Mouse (Mus musculus) right cerebral cortex, postnatal 4 days (tissue): ENCODE measurements around the gene Necab2.
A peak's percentile ranks its signal among the peaks of the same experiment; 100 is the strongest.

Experiments
- DNase-seq: peaks from one replicate; pipeline ENCODE4 v3.0.0-alpha.2; 2022

Gene Necab2

DNA sequence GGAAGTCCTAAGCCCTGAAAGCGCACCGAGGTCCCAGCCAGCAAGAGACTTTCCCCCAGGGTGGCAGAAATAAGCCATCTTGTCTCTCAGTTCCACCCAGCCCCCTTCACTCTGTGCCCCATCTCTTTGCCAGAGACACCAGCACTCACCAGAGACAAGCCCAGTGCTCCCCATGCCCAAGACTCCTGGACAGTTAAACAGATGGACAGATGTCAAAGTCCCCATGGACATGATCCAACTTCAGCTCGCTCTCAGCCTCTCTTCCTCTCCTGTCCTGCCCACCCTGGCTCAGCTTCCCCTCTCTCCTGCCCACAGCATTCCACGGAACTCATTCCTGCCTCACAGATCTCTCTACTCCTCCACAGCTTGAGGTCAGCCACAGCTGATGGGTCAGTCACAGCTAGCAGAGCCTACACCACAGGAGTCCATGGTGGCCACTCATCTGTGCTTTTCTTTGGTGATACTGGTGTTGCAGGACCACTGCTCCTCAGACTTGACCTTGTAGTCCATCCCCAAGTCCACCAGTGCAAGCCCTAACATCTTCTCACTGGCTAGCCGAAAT lies 17.7 kb upstream of the Necab2 start:
- no peak for DNase-seq

GRCm38 (mm10) chr8:119429552-119429951 lies 17.0 kb upstream of the Necab2 start:
- DNase-seq: no peak

DNA sequence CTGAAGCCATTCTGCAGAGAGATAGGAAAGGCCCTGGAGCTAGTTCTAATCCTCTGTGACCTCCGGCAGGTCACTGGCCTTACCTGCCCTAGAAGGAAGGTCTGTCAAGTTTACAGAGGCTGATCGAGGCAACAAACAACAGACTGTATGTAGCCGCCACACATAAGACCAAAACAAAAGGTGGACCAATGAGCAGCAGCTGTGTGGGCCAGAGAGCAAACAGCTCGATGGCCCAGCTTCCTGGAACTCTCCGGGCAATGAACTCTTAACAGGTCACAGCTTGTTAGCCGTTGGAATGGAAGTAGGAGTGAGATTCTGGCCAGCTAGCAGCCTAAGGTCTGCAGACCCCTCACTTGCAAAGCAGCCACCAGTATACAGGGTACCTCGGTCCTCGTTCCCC lies 16.3 kb upstream of the Necab2 start:
- DNase-seq: no peak

DNA sequence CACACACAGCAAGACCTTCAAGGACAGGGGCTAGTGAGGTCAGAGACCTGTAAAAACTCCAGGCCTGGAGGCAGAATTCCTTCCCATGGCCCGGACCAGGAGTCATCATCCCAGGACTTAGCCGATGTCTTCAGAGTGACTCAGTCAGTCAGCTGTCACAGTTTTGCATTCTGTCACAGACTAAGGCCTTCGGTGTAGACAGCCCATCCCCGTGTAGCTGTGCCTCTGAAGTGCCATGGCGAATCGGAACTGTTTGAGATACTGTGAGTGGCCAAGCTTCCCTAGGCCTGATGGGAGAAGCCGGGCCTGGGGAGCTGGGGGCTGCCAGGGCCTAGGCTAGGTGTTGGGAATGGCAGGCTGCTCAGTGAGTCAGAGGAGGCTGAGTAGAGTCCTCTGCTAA lies 15.8 kb upstream of the Necab2 start:
- no peak for DNase-seq

DNA sequence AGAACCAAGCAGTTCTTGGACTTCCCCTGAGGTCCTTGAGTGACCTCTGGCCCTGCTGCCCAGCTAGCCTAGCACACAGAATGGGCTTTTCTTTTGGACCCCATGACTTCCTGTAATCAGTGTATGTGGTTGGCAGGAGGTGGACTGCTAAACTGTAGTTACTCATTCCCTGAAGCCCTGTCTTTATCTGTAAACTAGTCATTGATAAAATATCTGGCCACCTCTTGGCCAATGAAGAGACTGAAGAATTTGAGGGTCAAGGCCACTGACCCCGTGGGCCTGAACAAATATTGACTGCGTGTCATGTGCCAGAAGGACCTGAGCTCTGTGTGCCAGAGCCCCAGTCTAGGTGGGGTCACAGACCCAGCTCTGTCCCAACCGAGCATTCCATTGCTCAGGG lies 14.1 kb upstream of the Necab2 start:
- DNase-seq: no peak

DNA sequence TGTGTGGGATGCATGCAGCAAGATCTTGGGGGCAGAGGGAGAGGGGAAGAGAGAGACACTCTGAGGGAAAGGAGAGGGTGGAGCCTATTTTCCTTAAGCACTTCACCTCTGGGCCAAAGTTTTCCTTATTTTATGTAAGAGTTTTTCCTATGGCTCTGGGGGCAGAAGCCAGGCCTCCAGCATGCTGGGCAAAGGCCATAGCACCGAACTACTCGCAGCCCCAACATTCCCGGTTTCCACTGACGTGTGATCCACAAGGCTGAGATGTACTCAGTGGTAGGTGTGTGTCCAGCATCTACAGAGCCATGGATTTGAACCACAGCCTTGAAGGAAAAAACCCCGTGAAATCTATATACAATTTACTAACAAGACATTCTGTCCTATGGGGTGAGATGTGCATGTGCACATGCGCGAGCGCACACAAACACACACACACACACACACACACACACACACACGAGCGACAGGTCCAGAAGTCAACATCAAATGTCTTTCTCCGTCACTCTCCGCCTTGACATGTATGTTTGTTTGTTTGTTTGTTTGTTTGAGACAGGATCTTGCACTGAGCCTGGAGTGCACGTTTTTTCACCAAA lies 12.8 kb upstream of the Necab2 start, which contains the start of gene Osgin1:
Gene Osgin1 (plus strand): TSS at position 543 of the 593 bp plus-strand sequence.
- no peak for DNase-seq

DNA sequence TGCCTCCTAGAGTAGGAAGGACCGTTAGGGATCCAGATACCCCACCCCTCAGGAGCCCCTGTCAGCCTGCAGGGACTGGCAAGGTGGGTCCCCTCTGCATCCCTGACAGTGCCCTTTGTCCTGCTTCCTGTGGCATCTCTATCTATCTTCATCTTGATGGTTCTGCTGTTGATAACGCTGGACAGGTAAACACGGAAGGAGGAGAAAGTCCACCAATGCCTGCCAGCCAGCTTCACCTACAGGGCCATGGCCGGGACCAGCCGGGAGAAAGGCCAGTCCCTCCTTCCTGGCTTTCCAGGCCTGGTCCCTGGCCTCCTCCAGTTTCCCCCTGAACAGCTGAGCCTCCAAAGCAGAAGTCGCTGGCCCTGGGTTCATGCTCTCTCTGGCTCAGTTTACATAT lies 11.9 kb upstream of the Necab2 start:
- no peak for DNase-seq

DNA sequence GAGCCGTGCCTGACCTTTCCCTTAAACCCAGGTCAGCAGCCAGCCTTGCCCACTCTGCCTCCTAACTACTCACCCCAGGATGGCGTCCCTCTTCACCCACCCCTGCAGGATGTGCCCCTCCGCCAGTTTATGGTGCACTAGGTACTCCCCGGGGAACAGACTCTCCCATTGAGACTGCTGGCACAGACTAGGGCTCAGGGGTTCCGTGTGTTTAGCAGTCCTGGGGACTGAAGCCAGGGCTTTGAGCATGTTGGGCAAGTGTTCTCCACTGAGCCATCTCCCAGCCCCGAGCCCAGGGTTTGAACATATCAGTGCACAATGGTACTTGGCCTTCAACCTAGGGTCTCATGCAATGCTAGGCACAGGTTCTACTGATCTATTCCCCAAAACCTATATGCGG lies 11.0 kb upstream of the Necab2 start:
- no peak for DNase-seq

DNA sequence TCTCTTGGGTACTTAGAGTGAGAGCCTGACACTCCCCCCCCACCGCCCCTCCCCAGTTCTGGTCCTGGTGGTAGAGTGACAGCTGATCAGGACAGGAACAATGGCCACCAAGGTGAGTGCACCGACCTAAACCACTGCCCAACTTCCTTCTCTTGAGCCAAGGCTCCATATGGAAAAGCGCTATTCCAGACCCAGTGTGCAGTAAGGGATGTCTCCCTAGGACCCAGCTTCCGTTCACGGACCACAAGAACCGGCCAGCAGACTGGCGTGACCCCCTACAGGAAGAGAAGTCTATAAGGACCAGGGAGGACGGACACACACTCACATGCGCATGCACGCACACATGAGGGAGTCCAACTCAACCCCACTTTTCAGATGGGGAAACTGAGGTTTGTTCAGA lies 10.2 kb upstream of the Necab2 start:
- DNase-seq: no peak

DNA sequence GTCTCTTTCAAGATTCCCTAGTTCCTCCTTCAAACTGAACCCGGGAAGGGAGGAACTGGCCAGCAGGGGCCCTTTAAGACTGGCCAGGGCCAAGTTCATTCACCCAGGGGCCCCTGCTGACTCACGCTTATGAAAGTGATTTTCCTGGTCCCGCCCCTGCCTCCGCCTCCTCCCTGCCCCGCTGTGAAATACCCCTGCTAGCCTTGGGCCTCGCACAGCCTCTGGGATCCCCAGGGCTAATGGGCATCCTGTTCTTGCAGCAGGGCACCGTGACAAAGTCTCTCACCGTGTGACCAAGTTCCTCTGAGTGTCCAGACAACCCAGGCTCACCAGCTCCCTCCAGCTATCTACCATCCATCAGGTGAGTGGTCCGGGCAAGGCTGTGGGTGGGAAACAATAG lies 9.6 kb upstream of the Necab2 start:
- no peak for DNase-seq

DNA sequence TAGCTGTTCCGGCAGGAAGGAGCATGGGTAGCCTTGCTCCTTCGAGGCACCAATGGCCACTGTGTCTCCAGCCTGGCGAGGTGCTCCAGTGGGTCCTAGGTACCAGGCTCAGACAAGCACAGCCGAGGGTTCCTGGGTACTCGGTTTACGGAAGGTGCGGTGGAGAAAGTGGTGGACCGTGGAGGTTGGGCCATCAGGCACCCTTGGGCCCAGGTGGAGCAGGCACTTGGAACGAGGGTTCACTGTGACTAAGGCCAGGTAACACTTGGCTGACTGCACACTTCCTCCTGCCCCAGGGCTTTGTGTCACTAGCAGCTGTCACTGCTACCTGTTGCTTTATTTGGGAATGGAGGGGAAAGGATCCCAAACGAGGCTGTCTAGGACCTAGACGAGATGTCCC lies 9.0 kb upstream of the Necab2 start:
- no peak for DNase-seq

GRCm38 (mm10) chr8:119438876-119439275 lies 7.6 kb upstream of the Necab2 start:
- DNase-seq: no peak

- no peak for DNase-seq
Observed at GRCm38 (mm10) chr8:119439424-119439823, 7.1 kb upstream of the Necab2 start.

DNA sequence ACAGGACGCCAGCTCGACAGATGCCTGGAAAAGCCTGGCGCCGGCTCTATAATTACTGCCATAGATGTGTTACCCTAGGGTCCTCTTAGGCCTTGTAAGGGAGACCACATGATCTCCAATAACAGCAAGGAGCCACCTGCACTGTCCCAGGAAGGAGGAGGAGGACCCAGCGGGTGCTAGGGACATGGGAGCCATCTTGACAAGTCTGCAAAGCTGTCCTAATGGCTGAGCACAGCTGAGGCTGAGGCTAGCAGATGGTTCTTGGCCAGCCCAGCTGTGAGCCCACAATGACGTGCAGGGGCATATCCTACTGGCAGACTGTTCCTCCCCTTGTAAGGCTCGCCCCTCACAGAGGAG lies 6.6 kb upstream of the Necab2 start:
- no peak for DNase-seq

DNA sequence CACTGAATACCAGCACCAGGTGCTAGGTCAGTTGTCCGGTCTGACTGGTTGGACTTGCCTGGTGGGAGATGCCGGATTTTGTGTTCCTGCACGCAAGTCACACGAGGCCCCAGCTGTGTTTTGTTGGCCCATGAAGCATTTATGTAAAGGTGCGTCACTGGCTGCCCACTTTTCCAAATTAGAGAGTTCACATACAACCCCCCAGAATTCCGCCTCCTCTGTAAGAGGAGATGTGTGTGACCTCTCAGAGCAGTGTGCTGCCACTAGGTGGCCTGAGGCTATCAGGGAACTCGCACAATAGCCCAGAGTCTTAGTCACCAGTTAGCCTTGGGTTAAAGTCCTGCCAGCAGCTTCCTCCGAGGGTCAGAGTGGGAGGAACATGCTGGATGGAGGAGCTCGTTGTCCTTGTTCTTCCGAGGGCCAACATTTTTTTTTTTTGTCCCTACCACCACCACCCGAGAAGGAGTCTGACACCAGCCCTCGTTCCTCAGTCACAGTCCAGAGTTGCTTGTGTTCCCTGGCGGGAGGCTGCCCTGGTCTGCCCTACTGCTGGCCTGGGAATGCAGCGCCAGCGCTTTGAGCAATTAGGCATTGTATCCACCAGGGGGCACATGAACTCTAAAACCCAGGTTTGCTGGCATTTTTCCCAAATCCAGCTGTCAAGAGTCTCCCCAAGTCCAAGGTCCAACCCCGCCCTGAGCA lies 6.1 kb upstream of the Necab2 start:
- peak; percentile 49 for DNase-seq

DNA sequence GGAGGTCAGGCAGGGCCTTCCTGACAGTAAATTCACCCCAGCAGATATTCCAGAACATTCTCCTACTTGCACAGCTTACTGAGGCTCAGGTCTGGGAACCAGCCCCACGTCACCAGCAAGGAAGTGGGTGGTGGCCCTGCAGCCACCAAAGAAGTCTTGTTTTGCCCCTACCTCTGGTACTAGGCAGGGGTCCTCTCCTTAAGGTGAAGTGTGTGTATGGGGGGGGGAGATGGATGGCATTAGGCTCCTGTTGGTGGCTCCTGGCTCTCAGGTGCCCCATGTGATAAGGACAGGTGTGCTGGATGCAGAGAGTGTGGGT lies 5.6 kb upstream of the Necab2 start:
- DNase-seq: no peak

DNA sequence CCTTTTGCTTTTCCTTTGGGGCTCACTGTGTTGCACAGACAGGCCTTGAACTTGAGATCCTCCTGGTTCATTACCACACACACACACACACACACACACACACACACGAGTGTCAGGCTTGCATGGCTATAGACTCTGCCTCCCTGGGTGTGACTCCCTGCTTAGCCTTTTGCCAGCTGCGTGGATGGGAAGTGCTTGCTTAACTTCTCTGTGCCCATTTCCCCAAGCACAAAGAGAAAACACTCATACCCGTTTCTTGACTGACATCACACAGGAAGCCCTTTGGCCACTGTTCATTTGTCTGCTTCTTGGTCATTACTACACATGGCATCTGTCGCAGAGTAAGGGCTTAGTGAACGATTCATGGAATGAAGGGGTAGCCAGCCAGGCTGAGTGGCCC lies 4.5 kb upstream of the Necab2 start:
- no peak for DNase-seq

- DNase-seq: no peak
Observed at GRCm38 (mm10) chr8:119442970-119443369, 3.5 kb upstream of the Necab2 start.

DNA sequence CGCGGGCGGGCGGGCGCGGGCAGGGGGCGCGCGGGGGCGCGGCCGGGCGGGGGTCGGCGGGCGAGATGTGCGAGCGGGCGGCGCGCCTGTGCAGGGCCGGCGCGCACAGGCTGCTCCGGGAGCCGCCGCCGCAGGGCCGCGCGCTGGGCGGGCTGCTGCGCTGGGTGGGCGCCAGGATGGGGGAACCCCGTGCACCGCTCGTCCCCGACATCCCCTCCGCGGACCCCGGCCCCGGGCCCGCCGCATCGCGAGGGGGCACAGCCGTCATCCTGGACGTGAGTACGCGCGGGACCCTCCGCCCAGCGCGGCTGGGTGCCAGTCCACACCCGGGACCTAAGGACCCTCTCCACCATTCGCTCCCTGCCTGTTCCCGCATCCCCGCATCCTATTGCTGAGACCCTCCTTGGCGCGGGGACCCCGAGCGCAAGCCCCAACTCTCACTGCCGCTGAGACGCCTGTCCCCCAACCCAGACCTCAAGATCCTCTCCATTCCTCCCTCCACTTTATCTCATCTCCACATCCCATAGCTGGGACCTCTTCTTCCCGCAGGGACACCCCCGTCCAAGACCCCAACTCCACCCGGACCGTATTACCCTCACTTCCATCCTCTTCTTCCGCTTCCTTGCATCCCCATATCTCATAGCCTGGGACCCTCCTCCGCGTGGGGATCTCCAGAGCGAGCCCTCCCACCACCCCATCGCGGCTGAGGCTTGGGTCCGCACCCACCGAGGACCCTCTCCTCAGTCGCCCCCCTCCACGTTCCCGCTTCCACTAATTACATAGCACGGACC lies 666 bp downstream of the Necab2 start:
- peak; percentile 66 for DNase-seq

DNA sequence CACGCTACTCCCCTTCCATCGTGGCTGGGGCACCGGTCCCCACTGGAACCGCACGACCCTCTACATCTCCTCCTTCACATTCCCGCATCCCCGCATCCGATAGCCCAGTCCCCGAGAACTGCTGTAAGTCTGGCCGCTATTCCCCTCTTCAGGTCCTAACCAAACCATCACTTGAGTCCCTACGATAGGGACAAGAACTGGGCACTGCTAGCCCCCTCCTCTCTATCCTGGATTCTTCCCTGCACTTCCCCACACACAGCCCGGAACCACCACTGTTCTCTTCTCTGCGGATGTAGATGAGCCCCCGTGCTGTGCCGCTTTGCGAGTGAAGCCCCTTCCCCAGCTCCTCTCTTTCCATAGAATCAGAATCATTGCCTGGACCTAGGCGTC lies 1.3 kb downstream of the Necab2 start:
- no peak for DNase-seq

DNA sequence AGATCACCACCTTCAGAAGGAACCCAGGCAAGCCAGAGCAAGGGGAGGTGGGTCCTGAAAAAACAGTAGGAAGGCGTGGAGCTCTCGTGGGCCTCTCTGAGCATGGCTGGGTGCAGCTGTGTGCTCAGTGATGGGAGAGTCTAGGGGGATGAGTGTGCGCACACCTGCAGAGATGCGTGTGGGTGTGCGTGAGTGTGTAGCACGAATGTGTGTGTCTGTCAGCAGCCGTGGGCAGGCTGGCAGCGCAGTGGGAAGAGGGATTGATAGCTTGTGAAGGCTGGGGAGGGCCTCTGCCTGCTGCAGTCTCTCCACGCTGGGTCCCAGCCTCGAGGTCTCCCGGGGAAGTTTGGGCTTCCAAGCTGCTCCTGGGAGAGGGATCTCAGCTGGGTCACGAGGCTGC lies 3.1 kb downstream of the Necab2 start:
- DNase-seq: no peak

- DNase-seq: no peak
Observed at GRCm38 (mm10) chr8:119451131-119451530, 4.6 kb downstream of the Necab2 start.

GRCm38 (mm10) chr8:119452919-119453318 lies 6.4 kb downstream of the Necab2 start:
- DNase-seq: no peak

DNA sequence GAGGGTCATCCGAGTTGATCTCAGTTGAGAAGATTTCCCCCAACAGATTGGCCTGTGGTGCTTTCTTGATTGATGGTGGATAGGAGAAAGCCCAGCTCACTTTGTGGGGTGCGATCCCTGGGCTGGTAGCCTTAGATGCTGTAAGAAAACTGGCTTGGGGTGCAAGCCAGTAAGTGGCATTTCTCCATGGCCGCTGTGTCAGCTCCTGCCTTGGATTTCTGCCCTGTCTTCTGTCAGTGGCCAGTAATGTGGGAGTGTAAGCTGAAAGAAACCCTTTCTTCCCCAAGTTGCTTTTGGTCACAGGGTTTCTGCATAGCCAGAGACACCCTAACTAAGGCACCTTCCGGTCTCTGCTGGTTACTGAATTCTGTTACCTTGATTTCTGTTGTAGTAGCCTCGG lies 9.5 kb downstream of the Necab2 start:
- DNase-seq: no peak
